Mouse (Mus musculus) skeletal muscle tissue, adult 2 months (tissue): ENCODE measurements at regions not wholly inside any gene's neighbourhood (a gene's known extent, or its start where the extent isn't known, plus 50 kb on each side); places are given as distances from the start of the nearest gene placed in this dataset.
A peak's percentile ranks its signal among the peaks of the same experiment; 100 is the strongest.
"Not testable (repeated sequence)": the region's sequence is repeated elsewhere in the genome, so short reads cannot be mapped to it uniquely, and the experiment has no call there.

Experiments
- DNase-seq: peaks from one replicate; pipeline ENCODE4 v3.0.0-alpha.2; 2012; ENCODE audit warnings: low read depth, low spot score

- peak; percentile 28 for DNase-seq
Observed at GRCm38 (mm10) chr17:83997778-83998177, 150.0 kb upstream of the Haao start.

- peak; percentile 78 for DNase-seq
Observed at GRCm38 (mm10) chr17:83993028-83993427, 145.3 kb upstream of the Haao start.

- peak; percentile 94 for DNase-seq
Observed at GRCm38 (mm10) chr17:83990421-83991365, 142.9 kb upstream of the Haao start.

- no peak for DNase-seq
Observed at GRCm38 (mm10) chr17:83988897-83989296, 141.1 kb upstream of the Haao start.

- no peak for DNase-seq
Observed at GRCm38 (mm10) chr17:83988165-83988564, 140.4 kb upstream of the Haao start.

- DNase-seq, result peak; percentile 23
Observed at GRCm38 (mm10) chr17:83987683-83988082, 139.9 kb upstream of the Haao start.

GRCm38 (mm10) chr17:83985916-83986578, 138.3 kb upstream of the Haao start:
- DNase-seq, result no peak

- DNase-seq, result peak; percentile 38
Observed at GRCm38 (mm10) chr17:83985333-83985790, 137.6 kb upstream of the Haao start.

- DNase-seq, result no peak
Observed at GRCm38 (mm10) chr17:83983837-83984388, 136.2 kb upstream of the Haao start.

- peak; percentile 89 for DNase-seq
Observed at GRCm38 (mm10) chr17:83983070-83983836, 135.5 kb upstream of the Haao start.

GRCm38 (mm10) chr17:83982700-83983069, 134.9 kb upstream of the Haao start:
- no peak for DNase-seq

- DNase-seq, result peak; percentile 29
Observed at GRCm38 (mm10) chr17:83978858-83979470, 131.2 kb upstream of the Haao start.

- no peak for DNase-seq
Observed at GRCm38 (mm10) chr17:83977725-83978124, 130.0 kb upstream of the Haao start.

GRCm38 (mm10) chr17:83975813-83976212, 128.1 kb upstream of the Haao start:
- no peak for DNase-seq

GRCm38 (mm10) chr17:83973461-83974350, 125.9 kb upstream of the Haao start:
- DNase-seq, result no peak

GRCm38 (mm10) chr17:83972874-83973273, 125.1 kb upstream of the Haao start:
- no peak for DNase-seq

- DNase-seq, result no peak
Observed at GRCm38 (mm10) chr17:83972470-83972869, 124.7 kb upstream of the Haao start.

- no peak for DNase-seq
Observed at GRCm38 (mm10) chr17:83972026-83972425, 124.3 kb upstream of the Haao start.

- no peak for DNase-seq
Observed at GRCm38 (mm10) chr17:83969407-83969826, 121.7 kb upstream of the Haao start.

GRCm38 (mm10) chr17:83968124-83968523, 120.4 kb upstream of the Haao start:
- not testable (repeated sequence) for DNase-seq
